Mouse (Mus musculus) liver, postnatal 0 days (tissue): ENCODE measurements at regions not wholly inside any gene's neighbourhood (a gene's known extent, or its start where the extent isn't known, plus 50 kb on each side); places are given as distances from the start of the nearest gene placed in this dataset.

Experiments
- ATAC-seq: fragments of 200-750 bp; cut with Nextera tagmentation; 2 replicates; pipeline ENCODE4 v1.8.0; 2017; ENCODE audit warnings: mild to moderate bottlenecking, moderate library complexity
- DNase-seq: peaks from one replicate; pipeline ENCODE4 v3.0.0-alpha.2; 2016
- H3K27ac ChIP-seq: fragments of 300-500 bp; sonication (generic); 2 replicates; pipeline ENCODE4 v1.5.1; 2014; ENCODE audit warnings: antibody characterized with exemption, moderate library complexity, mild to moderate bottlenecking, low read depth
- H3K27me3 ChIP-seq: fragments of 300-500 bp; sonication (generic); 2 replicates; pipeline ENCODE4 v1.6.1; 2014; ENCODE audit warnings: low read length, control low read depth, mixed read lengths; ENCODE audit not compliant: insufficient read depth
- H3K36me3 ChIP-seq: fragments of 300-500 bp; sonication (generic); replicated peaks from 2 replicates; pipeline ENCODE4 v1.6.1; 2014; ENCODE audit warnings: mild to moderate bottlenecking, control low read depth, low read length, moderate library complexity, mixed read lengths; ENCODE audit not compliant: insufficient read depth
- H3K4me1 ChIP-seq: fragments of 300-500 bp; sonication (generic); 2 replicates; pipeline ENCODE4 v1.6.1; 2014; ENCODE audit warnings: antibody characterized with exemption, mild to moderate bottlenecking, control low read depth; ENCODE audit not compliant: insufficient read depth
- H3K4me2 ChIP-seq: fragments of 300-500 bp; sonication (generic); 2 replicates; pipeline ENCODE4 v1.6.1; 2014; ENCODE audit warnings: low read depth, mild to moderate bottlenecking, low read length, moderate library complexity, mixed read lengths
- H3K4me3 ChIP-seq: fragments of 300-500 bp; sonication (generic); 2 replicates; pipeline ENCODE4 v1.5.1; 2014; ENCODE audit warnings: low read depth, low read length
- H3K9ac ChIP-seq: fragments of 300-500 bp; sonication (generic); replicated peaks from 2 replicates; pipeline ENCODE4 v1.6.1; 2014; ENCODE audit warnings: mild to moderate bottlenecking, moderate library complexity
- H3K9me3 ChIP-seq: fragments of 300-500 bp; sonication (generic); 2 replicates; pipeline ENCODE4 v1.6.1; 2016; ENCODE audit warnings: mild to moderate bottlenecking, control low read depth, low read length, mixed read lengths
- CTCF ChIP-seq: sonication (generic); IDR thresholded peaks from 2 replicates; pipeline ENCODE4 v1.5.1; 2016; ENCODE audit warnings: antibody characterized with exemption, low read depth
- EP300 ChIP-seq: IDR thresholded peaks from 2 replicates; pipeline ENCODE4 v1.6.1; 2016; ENCODE audit warnings: antibody characterized with exemption, low read depth, mild to moderate bottlenecking
- WGBS: fragments of 180-500 bp; shearing (Covaris S2); extraction: QIAGEN DNeasy Blood & Tissue Kit; methylation state at CpG from one replicate; pipeline ENCODE4 v1.1.7; 2014; ENCODE audit not compliant: insufficient replicate concordance; 5-methylcytosine and 5-hydroxymethylcytosine counted together

GRCm38 (mm10) chr2:179181366-179181765, 260.9 kb upstream of the Cdh4 start:
- 74% methylated on average over 3 of the region's 3 CpGs for WGBS
- H3K36me3 ChIP-seq, result no peaks in the 10 kb centered on the region
- H3K27ac ChIP-seq, result no peak overlapping the region
- no peaks in the 10 kb centered on the region for H3K4me1 ChIP-seq
- H3K9ac ChIP-seq, result no peak overlapping the region
- H3K27me3 ChIP-seq, result no peaks in the 10 kb centered on the region
- no peak for TF ChIP-seq CTCF
- TF ChIP-seq EP300, result no peak
- H3K4me2 ChIP-seq, result no peak overlapping the region
- no peaks in the 10 kb centered on the region for H3K9me3 ChIP-seq
- no peak for ATAC-seq
- no peak overlapping the region for H3K4me3 ChIP-seq
- DNase-seq, result no peak

DNA sequence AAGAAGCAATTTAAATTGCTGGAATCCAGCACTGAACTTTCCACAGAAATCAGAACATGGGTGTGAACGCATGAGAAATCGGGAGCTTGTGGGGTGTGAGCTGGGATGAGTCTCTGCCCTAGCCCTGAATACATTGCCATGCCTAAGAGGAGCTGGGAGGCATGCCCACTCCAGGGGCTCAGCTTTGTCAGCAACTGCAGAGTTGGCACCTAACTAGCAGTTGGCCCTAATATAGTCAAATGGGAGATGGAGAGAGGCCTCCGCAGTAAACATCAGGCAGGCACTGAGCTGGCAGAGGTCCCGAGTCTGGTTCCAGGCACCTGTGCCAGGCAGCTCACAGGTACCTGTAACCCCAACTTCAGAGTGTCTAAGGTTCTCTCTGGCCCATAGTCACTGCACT, 260.1 kb upstream of the Cdh4 start:
- no peak for TF ChIP-seq CTCF
- TF ChIP-seq EP300, result no peak
- Histone ChIP-seq H3K9ac (no peak overlapping the region), H3K27me3 (no peaks in the 10 kb centered on the region), H3K36me3 (no peaks in the 10 kb centered on the region), H3K27ac (no peak overlapping the region), H3K4me3 (no peak overlapping the region), H3K9me3 (no peaks in the 10 kb centered on the region), H3K4me1 (no peaks in the 10 kb centered on the region), H3K4me2 (no peak overlapping the region)
- DNase-seq (no peak), ATAC-seq (no peak)
- WGBS, result 76% methylated on average over 4 of the region's 4 CpGs

GRCm38 (mm10) chr2:179192906-179193496, 249.2 kb upstream of the Cdh4 start:
- no peak for ATAC-seq
- no peaks in the 10 kb centered on the region for H3K4me1 ChIP-seq
- WGBS, result 76% methylated on average over 6 of the region's 6 CpGs
- no peaks in the 10 kb centered on the region for H3K36me3 ChIP-seq
- no peak overlapping the region for H3K9ac ChIP-seq
- no peaks in the 10 kb centered on the region for H3K9me3 ChIP-seq
- H3K4me3 ChIP-seq, result no peak overlapping the region
- no peak for DNase-seq
- TF ChIP-seq CTCF, result no peak
- no peak for TF ChIP-seq EP300
- no peak overlapping the region for H3K27ac ChIP-seq
- no peaks in the 10 kb centered on the region for H3K27me3 ChIP-seq
- H3K4me2 ChIP-seq, result no peak overlapping the region

- no peak overlapping the region for H3K4me3 ChIP-seq
- no peaks in the 10 kb centered on the region for H3K27me3 ChIP-seq
- TF ChIP-seq CTCF (peak; percentile 80), EP300 (no peak)
- no peak overlapping the region for H3K9ac ChIP-seq
- WGBS, result 36% methylated on average over 9 of the region's 9 CpGs
- H3K9me3 ChIP-seq, result no peaks in the 10 kb centered on the region
- H3K4me1 ChIP-seq, result no peaks in the 10 kb centered on the region
- ATAC-seq (peak; percentile 48; the same call in 1 of the 2 replicates), DNase-seq (peak; percentile 77)
- H3K27ac ChIP-seq, result no peak overlapping the region
- H3K36me3 ChIP-seq, result no peaks in the 10 kb centered on the region
- H3K4me2 ChIP-seq, result no peak overlapping the region
These were observed 248.6 kb upstream of the Cdh4 start for GRCm38 (mm10) chr2:179193507-179194160.

- DNase-seq (no peak), ATAC-seq (no peak)
- Histone ChIP-seq H3K9me3 (no peaks in the 10 kb centered on the region; the same call in 1 of the 2 replicates), H3K4me1 (no peaks in the 10 kb centered on the region), H3K4me2 (no peak overlapping the region), H3K27me3 (no peaks in the 10 kb centered on the region), H3K27ac (no peak overlapping the region), H3K4me3 (no peak overlapping the region), H3K36me3 (no peaks in the 10 kb centered on the region), H3K9ac (no peak overlapping the region)
- 86% methylated on average over 1 of the region's 1 CpGs for WGBS
- TF ChIP-seq EP300, result no peak
- TF ChIP-seq CTCF, result no peak
These were observed 244.8 kb upstream of the Cdh4 start for GRCm38 (mm10) chr2:179197471-179197870.

DNA sequence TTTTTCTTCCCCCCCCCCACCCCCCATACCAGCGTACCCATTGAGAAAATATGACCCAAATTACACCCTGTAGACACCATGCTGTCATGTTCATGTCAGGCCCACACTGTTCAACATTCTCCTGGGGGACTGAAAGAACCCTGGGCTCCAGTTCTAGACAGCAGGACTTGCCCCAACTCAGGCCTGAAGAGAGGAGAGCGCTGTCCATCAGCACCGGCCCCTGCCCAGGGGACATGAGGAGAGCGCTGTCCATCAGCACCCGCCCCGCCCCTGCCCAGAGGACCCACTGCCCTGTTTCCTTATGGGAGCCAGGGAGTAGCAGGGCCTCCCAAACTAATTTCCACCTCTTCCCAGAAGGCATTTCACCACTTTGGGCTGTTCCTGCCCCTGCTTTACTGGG, 241.7 kb upstream of the Cdh4 start:
- 9% methylated on average over 6 of the region's 6 CpGs for WGBS
- ATAC-seq, result no peak
- no peak overlapping the region for H3K4me2 ChIP-seq
- H3K27ac ChIP-seq, result no peak overlapping the region
- H3K9ac ChIP-seq, result no peak overlapping the region
- H3K27me3 ChIP-seq, result no peaks in the 10 kb centered on the region
- DNase-seq, result peak; percentile 42
- TF ChIP-seq CTCF (no peak), EP300 (no peak)
- no peaks in the 10 kb centered on the region; the same call in 1 of the 2 replicates for H3K9me3 ChIP-seq
- H3K36me3 ChIP-seq, result no peaks in the 10 kb centered on the region
- H3K4me3 ChIP-seq, result no peak overlapping the region
- H3K4me1 ChIP-seq, result no peaks in the 10 kb centered on the region
